Mouse (Mus musculus): ENCODE results near the gene V1ra8. TPM values are rescaled to one million over a fixed set of nuclear protein-coding genes. Genes with fewer than 3 reads are reported as not detected.
"Not testable (repeated sequence)": the region's sequence is repeated elsewhere in the genome, so short reads cannot be mapped to it uniquely, and the experiment has no call there.

V1ra8 gene
- polyA plus RNA-seq (2015; fragmentation: Nextera tagmentation; extraction: Ambion mirVana), result not detected in 2 replicates

DNA sequence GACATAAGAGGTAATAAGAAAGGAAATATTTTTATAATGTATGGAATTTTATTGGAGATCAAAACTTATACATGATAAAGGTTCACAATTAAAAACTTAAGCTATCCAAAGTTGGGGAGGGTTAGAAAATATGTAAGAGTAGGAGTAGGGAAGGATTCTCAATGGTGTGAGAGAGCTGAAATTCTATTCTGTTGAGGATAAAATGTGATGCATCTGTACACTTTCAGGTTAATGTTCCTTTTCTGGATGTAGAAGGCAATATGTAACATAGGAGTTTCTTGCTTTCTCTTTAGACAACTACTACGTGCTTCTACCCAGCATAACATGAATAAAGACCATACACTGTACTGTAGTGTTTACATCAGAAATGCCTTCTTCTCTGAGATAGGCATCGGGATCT, at the start of gene V1ra8:
TSS of gene V1ra8 (plus strand) at position 301 of the 400 bp plus-strand sequence.
- H3K4me1 ChIP-seq; H3K27ac ChIP-seq; H3K27me3 ChIP-seq; H3K4me2 ChIP-seq (replicated peaks); H3K36me3 ChIP-seq; H3K9me3 ChIP-seq; ATAC-seq (ENCODE audit: low FRiP score, low read depth); H3K9ac ChIP-seq; H3K4me3 ChIP-seq: not testable (repeated sequence)
- WGBS, result 86% methylated on average over 2 of the region's 2 CpGs

DNA sequence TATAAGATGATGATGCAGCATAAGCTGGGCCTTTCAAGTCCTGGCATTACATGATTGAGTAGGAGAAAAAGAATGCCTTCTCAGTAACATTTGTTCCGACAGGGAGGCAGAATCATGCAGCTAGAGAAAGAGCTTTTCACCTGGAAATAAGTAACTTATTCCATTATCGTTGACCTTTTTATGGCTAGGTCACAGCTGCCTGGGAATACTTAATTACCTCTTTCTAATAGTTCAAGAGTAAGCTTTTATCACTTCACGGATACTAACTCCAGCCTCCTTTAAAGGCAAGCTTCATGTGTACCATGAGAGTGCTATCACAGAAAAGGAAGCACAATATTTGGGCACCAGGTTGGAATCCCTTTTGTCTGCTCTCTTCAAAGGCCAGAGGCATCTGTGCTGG, 42.5 kb upstream of the V1ra8 start:
- no peak overlapping the region for H3K4me3 ChIP-seq
- H3K4me2 ChIP-seq (replicated peaks), result no peak overlapping the region
- H3K9me3 ChIP-seq, result 0 out of 2 replicates have a peak, but pooled peaks cover 7% of the 10 kb centered on the region
- 64% methylated on average over 3 of the region's 3 CpGs for WGBS
- ATAC-seq (ENCODE audit: low FRiP score, low read depth), result no peak
- no peak overlapping the region for H3K9ac ChIP-seq
- no peaks in the 10 kb centered on the region for H3K4me1 ChIP-seq
- no peak overlapping the region for H3K27ac ChIP-seq
- H3K36me3 ChIP-seq, result no peaks in the 10 kb centered on the region
- no peaks in the 10 kb centered on the region for H3K27me3 ChIP-seq

DNA sequence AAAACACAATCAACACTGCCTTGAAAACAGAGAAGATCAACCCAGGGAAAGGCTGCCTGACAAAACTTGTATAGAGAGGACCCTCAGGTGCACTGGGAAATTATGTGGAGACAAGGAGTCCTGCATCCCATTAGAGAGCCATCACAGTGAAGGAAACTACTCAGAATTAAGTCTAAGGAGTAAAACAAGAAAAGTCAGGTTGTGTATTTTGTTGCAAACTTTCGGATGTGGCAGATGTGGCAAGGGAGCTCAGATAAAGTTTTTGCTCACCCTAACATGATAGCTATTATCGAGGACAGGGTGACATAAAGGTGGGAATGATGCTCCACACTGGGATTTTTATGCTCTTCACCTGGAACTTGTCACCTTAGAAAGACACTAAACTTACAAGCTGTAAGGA, 28.1 kb upstream of the V1ra8 start, which contains the start of gene Vmn1r52:
TSS of gene Vmn1r52 (plus strand) at position 301 of the 400 bp plus-strand sequence.
- H3K9ac ChIP-seq, result no peak within 1 kb of the TSS
- H3K4me3 ChIP-seq, result no peak within 1 kb of the TSS
- no peak within 1 kb of the TSS for H3K27ac ChIP-seq
- WGBS, result 73% methylated on average over 2 of the region's 2 CpGs
- H3K9me3 ChIP-seq, result no peaks in the 10 kb centered on the region; the same call in 1 of the 2 replicates
- H3K4me1 ChIP-seq, result no peaks in the 10 kb centered on the region
- ATAC-seq (ENCODE audit: low FRiP score, low read depth), result no peak
- no peaks in the 10 kb centered on the region for H3K36me3 ChIP-seq
- H3K27me3 ChIP-seq, result no peaks in the 10 kb centered on the region
- H3K4me2 ChIP-seq (replicated peaks), result no peak within 1 kb of the TSS

DNA sequence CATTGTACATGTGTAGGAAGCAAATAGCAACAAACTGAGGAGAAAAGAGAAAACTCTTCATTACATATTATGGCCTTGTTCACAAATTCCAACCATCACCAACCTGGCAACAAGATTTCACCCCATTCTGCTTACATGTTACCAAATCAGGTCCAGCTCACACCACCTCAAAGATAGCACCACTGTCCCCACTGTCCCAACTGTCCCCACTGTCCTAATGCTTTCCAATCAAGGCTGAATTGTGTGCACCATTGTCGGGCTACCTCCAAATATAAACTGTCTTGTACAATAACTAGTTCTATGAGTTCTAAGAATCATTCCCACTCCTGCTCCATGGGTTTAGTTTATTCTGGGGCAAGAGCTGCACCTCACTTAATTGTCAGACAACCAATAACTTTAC, 21.7 kb downstream of the V1ra8 start, which contains the start of gene Vmn1r53:
TSS of gene Vmn1r53 (minus strand) at position 101 of the 400 bp plus-strand sequence.
- 82% methylated on average over 1 of the region's 1 CpGs for whole genome bisulfite sequencing
- H3K27me3 ChIP-seq, result no peaks in the 10 kb centered on the region
- H3K27ac ChIP-seq, result no peak within 1 kb of the TSS
- H3K4me1 ChIP-seq, result no peaks in the 10 kb centered on the region
- no peak within 1 kb of the TSS for H3K4me2 ChIP-seq (replicated peaks)
- H3K4me3 ChIP-seq, result no peak within 1 kb of the TSS
- no peaks in the 10 kb centered on the region for H3K36me3 ChIP-seq
- no peak for ATAC-seq (ENCODE audit: low FRiP score, low read depth)
- H3K9ac ChIP-seq, result no peak within 1 kb of the TSS
- H3K9me3 ChIP-seq, result peaks cover 11% of the 10 kb centered on the region; the same call in 1 of the 2 replicates

DNA sequence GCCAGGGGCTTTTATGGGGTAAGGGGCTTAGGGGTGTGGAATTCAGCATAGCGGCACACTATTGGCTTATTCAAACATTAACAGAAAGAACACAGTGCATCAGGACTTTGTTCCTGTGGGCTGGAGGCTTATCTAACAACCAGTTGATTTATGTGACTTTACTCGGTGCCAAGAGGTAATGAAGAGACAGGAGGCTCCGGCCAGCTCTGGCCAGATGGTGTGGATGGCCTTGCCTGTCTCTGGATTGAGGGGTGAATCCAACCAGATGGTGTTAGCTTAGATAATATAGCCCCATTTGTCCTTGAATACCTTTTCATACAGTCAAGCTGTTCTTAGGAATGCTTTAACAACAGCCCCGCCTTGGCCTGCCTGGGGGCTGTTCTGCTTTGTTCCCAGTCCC, 29.5 kb downstream of the V1ra8 start:
- not testable (repeated sequence) for H3K36me3 ChIP-seq; H3K4me2 ChIP-seq (replicated peaks); H3K9me3 ChIP-seq; H3K27ac ChIP-seq; H3K27me3 ChIP-seq; H3K4me3 ChIP-seq; H3K9ac ChIP-seq; H3K4me1 ChIP-seq; ATAC-seq (ENCODE audit: low FRiP score, low read depth)
- 88% methylated on average over 4 of the region's 4 CpGs for WGBS

GRCm38 (mm10) chr6:90232681-90233080, 30.1 kb downstream of the V1ra8 start:
- Histone ChIP-seq H3K9me3 (peaks cover 5% of the 10 kb centered on the region; the same call in 1 of the 2 replicates), H3K4me3 (no peak overlapping the region), H3K4me2 (replicated peaks) (no peak overlapping the region), H3K9ac (no peak overlapping the region), H3K4me1 (no peaks in the 10 kb centered on the region), H3K27me3 (no peaks in the 10 kb centered on the region), H3K36me3 (no peaks in the 10 kb centered on the region), H3K27ac (no peak overlapping the region)
- no peak for ATAC-seq (ENCODE audit: low FRiP score, low read depth)
- WGBS, result 68% methylated on average over 27 of the region's 27 CpGs

DNA sequence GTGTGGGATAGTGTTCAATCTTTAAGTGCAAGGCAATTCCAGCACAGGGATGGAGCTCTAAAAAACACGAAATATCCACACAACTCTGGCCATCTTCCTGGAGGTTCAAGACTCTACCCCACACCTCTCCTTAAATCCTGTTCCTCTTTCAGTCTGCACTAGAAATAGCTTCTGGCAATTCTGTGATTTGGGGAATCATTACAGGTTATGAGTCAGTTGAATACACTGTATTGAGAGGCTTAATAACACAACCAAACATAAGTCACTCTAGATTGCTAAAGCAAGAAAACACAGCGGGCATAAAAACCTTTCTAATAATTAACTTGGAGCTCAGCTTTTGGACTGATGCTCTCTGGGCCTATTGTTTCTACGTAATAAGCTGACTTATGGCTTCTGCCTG, 41.4 kb downstream of the V1ra8 start:
- H3K9ac ChIP-seq, result no peak overlapping the region
- no peaks in the 10 kb centered on the region for H3K4me1 ChIP-seq
- no peaks in the 10 kb centered on the region for H3K36me3 ChIP-seq
- H3K4me2 ChIP-seq (replicated peaks), result no peak overlapping the region
- no peak overlapping the region for H3K27ac ChIP-seq
- no peak for ATAC-seq (ENCODE audit: low FRiP score, low read depth)
- no peak overlapping the region for H3K4me3 ChIP-seq
- WGBS, result 82% methylated on average over 3 of the region's 3 CpGs
- H3K27me3 ChIP-seq, result no peaks in the 10 kb centered on the region
- no peaks in the 10 kb centered on the region for H3K9me3 ChIP-seq

DNA sequence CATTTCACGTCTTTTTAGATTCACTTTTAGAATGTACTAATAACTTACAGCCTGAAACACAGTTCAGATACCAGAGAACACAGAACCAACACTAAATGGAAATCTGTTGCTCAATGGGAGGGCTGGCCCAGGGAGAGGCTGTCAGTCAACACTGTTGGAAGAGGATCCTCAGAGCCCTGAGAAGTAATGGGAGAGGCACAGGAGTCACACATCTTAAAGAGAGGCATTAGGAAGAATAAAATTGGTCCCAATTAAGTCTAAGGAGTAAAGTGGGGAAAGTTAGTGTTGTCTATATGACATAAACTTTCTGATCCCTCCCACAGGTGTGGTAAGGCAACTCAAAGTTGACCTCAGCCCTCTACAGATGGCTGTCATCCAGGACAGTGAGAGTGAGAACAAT, 43.4 kb downstream of the V1ra8 start, which contains the start of gene Vmn1r54:
TSS of gene Vmn1r54 (plus strand) at position 301 of the 400 bp plus-strand sequence.
- WGBS, result 67% methylated on average over 1 of the region's 1 CpGs
- H3K27me3 ChIP-seq, result no peaks in the 10 kb centered on the region
- no peak within 1 kb of the TSS for H3K27ac ChIP-seq
- no peak within 1 kb of the TSS for H3K4me2 ChIP-seq (replicated peaks)
- H3K9ac ChIP-seq, result no peak within 1 kb of the TSS
- ATAC-seq (ENCODE audit: low FRiP score, low read depth), result no peak
- no peaks in the 10 kb centered on the region for H3K4me1 ChIP-seq
- no peak within 1 kb of the TSS for H3K4me3 ChIP-seq
- H3K9me3 ChIP-seq, result no peaks in the 10 kb centered on the region
- no peaks in the 10 kb centered on the region for H3K36me3 ChIP-seq

Other genes starting within 250 kb of the V1ra8 start
- not detected in 2 replicates for gene Vmn1r46, start 233.5 kb upstream of the V1ra8 start, polyA plus RNA-seq (2015; fragmentation: Nextera tagmentation; extraction: Ambion mirVana)
- gene Vmn1r47, start 186.6 kb upstream of the V1ra8 start, polyA plus RNA-seq (2015; fragmentation: Nextera tagmentation; extraction: Ambion mirVana), result not detected in 2 replicates
- gene Vmn1r48, start 166.0 kb upstream of the V1ra8 start, polyA plus RNA-seq (2015; fragmentation: Nextera tagmentation; extraction: Ambion mirVana), result not detected in 2 replicates
- not detected in 2 replicates for gene Vmn1r49, start 124.3 kb upstream of the V1ra8 start, polyA plus RNA-seq (2015; fragmentation: Nextera tagmentation; extraction: Ambion mirVana)
- not detected in 2 replicates for gene Vmn1r50, start 101.4 kb upstream of the V1ra8 start, polyA plus RNA-seq (2015; fragmentation: Nextera tagmentation; extraction: Ambion mirVana)
- gene Vmn1r51, start 80.2 kb upstream of the V1ra8 start, polyA plus RNA-seq (2015; fragmentation: Nextera tagmentation; extraction: Ambion mirVana), result not detected in 2 replicates
- gene Vmn1r52, start 28.0 kb upstream of the V1ra8 start, polyA plus RNA-seq (2015; fragmentation: Nextera tagmentation; extraction: Ambion mirVana), result not detected in 2 replicates
- not detected in 2 replicates for gene Vmn1r53, start 21.6 kb downstream of the V1ra8 start, polyA plus RNA-seq (2015; fragmentation: Nextera tagmentation; extraction: Ambion mirVana)
- not detected in 2 replicates for gene Vmn1r54, start 43.5 kb downstream of the V1ra8 start, polyA plus RNA-seq (2015; fragmentation: Nextera tagmentation; extraction: Ambion mirVana)
- not detected in 2 replicates for gene BC048671, start 98.4 kb downstream of the V1ra8 start, polyA plus RNA-seq (2015; fragmentation: Nextera tagmentation; extraction: Ambion mirVana)
- gene Chst13, start 122.4 kb downstream of the V1ra8 start, polyA plus RNA-seq (2015; fragmentation: Nextera tagmentation; extraction: Ambion mirVana), result 0.15 and 0.33 TPM in 2 replicates
- 0.04 and 0.05 TPM in 2 replicates for gene Uroc1, start 130.5 kb downstream of the V1ra8 start, polyA plus RNA-seq (2015; fragmentation: Nextera tagmentation; extraction: Ambion mirVana)
- 6.5 and 6.9 TPM in 2 replicates for gene Zxdc, start 166.7 kb downstream of the V1ra8 start, polyA plus RNA-seq (2015; fragmentation: Nextera tagmentation; extraction: Ambion mirVana)
- gene Cfap100, start 226.0 kb downstream of the V1ra8 start, polyA plus RNA-seq (2015; fragmentation: Nextera tagmentation; extraction: Ambion mirVana), result 0.37 and 0.59 TPM in 2 replicates